Mouse (Mus musculus) stomach, postnatal 0 days (tissue): ENCODE data around the gene Olfr1445. TPM values are rescaled to one million over a fixed set of nuclear protein-coding genes. Genes with fewer than 3 reads are reported as not detected.

Source experiments
- ATAC-seq: fragments of 200-750 bp; cut with Nextera tagmentation; 2 replicates; pipeline ENCODE4 v1.8.0; 2017; ENCODE audit not compliant: low FRiP score, low TSS enrichment
- DNase-seq: peaks from one replicate; pipeline ENCODE4 v3.0.0-alpha.2; 2016; ENCODE audit warnings: low spot score
- H3K27ac ChIP-seq: fragments of 300-500 bp; sonication (generic); replicated peaks from 2 replicates; pipeline ENCODE4 v1.5.1; 2014; ENCODE audit warnings: mild to moderate bottlenecking, control low read depth
- H3K27me3 ChIP-seq: fragments of 300-500 bp; sonication (generic); 2 replicates; pipeline ENCODE4 v1.6.1; 2014; ENCODE audit warnings: low read length; ENCODE audit not compliant: control insufficient read depth, insufficient read depth
- H3K36me3 ChIP-seq: fragments of 300-500 bp; sonication (generic); 2 replicates; pipeline ENCODE4 v1.6.1; 2014; ENCODE audit warnings: low read length, mixed read lengths; ENCODE audit not compliant: control insufficient read depth, insufficient read depth
- H3K4me1 ChIP-seq: fragments of 300-500 bp; sonication (generic); replicated peaks from 2 replicates; pipeline ENCODE4 v1.6.1; 2014; ENCODE audit warnings: antibody characterized with exemption; ENCODE audit not compliant: control insufficient read depth, insufficient read depth
- H3K4me2 ChIP-seq: fragments of 300-500 bp; sonication (generic); replicated peaks from 2 replicates; pipeline ENCODE4 v1.6.1; 2014; ENCODE audit warnings: low read depth, mild to moderate bottlenecking, control low read depth, moderate library complexity
- H3K4me3 ChIP-seq: fragments of 300-500 bp; sonication (generic); 2 replicates; pipeline ENCODE4 v1.5.1; 2014; ENCODE audit warnings: low read depth, low read length, control low read depth
- H3K9ac ChIP-seq: fragments of 300-500 bp; sonication (generic); 2 replicates; pipeline ENCODE4 v1.6.1; 2014; ENCODE audit warnings: mild to moderate bottlenecking, low read length, control low read depth, mixed read lengths
- H3K9me3 ChIP-seq: fragments of 300-500 bp; sonication (generic); 2 replicates; pipeline ENCODE4 v1.6.1; 2016; ENCODE audit warnings: low read length; ENCODE audit not compliant: control insufficient read depth
- CTCF ChIP-seq: IDR thresholded peaks from 2 replicates; pipeline ENCODE4 v1.5.1; 2016; ENCODE audit warnings: antibody characterized with exemption, low read depth, mild to moderate bottlenecking, moderate library complexity
- EP300 ChIP-seq: optimal IDR thresholded peaks from 2 replicates; pipeline ENCODE3; 2016; ENCODE audit warnings: antibody characterized with exemption
- WGBS: fragments of 180-500 bp; shearing (Covaris S2); extraction: QIAGEN DNeasy Blood & Tissue Kit; methylation state at CpG from one replicate; pipeline ENCODE4 v1.1.7; 2014; 5-methylcytosine and 5-hydroxymethylcytosine counted together
- polyA plus RNA-seq: library from polyadenylated mRNA; unstranded; fragments of >200 nt; fragmentation: Nextera tagmentation; extraction: Ambion mirVana; gene quantifications from 2 replicates; pipeline ENCODE4 v1.2.1, GENCODE M21; 2015

Olfr1445 gene
- polyA plus RNA-seq, 1 experiment from 2014 or later: not detected

DNA sequence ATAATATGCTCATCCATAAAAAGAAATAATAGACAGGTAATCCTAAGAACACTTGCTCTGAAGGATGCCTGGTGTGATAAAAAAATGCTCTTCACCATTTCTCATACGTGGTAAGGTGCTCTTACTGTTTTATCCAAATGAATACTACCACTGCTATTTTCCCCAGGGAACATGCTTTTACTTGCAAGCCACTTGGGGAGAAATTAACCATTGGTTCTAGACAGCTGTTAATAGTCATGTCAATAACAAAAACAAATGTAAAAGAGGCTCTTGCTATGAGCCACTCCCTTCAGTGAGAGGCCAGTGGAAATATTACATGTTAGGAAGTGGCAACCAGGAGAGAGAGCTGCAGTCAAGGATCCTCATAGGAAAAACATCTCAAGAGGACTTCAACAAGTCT is 40.7 kb downstream of the Olfr1445 start, which contains the start of gene Olfr1448:
Gene Olfr1448, minus strand, starts transcription at position 101 of the 400 bp plus-strand sequence.
- DNase-seq: no peak
- H3K36me3 ChIP-seq: no peaks in the 10 kb centered on the region
- H3K4me2 ChIP-seq: no peak within 1 kb of the TSS
- no peaks in the 10 kb centered on the region for H3K27me3 ChIP-seq
- no peak within 1 kb of the TSS for H3K4me3 ChIP-seq
- no peaks in the 10 kb centered on the region for H3K4me1 ChIP-seq
- no peak within 1 kb of the TSS for H3K9ac ChIP-seq
- no peak for ATAC-seq
- TF ChIP-seq CTCF (no peak), EP300 (no peak)
- WGBS: 44% methylated on average over 1 of the region's 1 CpGs
- no peak within 1 kb of the TSS for H3K27ac ChIP-seq
- no peaks in the 10 kb centered on the region for H3K9me3 ChIP-seq

DNA sequence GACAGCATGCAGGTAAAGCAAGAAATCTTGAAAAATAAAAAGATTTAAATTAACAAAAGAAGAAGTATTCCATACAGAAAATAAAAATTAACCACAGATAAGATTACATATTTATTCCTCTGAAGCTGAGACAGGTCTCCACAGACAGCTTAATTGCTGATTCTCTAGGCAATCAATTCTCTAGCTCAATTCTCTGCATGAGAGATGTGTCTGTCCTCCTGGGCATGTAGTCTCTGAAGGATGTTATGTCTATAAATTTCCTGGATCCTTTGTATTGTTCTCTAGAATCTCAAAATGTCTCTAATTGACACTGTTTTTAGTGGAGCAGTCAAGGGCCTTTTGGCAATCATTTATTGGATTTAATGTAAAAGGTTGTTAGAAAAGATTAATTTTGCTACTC is 46.9 kb downstream of the Olfr1445 start, which contains the start of gene Olfr1449:
Gene Olfr1449, plus strand, starts transcription at position 301 of the 400 bp plus-strand sequence.
- H3K36me3 ChIP-seq: no peaks in the 10 kb centered on the region
- no peak within 1 kb of the TSS for H3K4me2 ChIP-seq
- H3K4me3 ChIP-seq: no peak within 1 kb of the TSS
- H3K4me1 ChIP-seq: no peaks in the 10 kb centered on the region
- DNase-seq (no peak), ATAC-seq (no peak)
- H3K9me3 ChIP-seq: no peaks in the 10 kb centered on the region
- TF ChIP-seq CTCF (no peak), EP300 (no peak)
- no peak within 1 kb of the TSS for H3K27ac ChIP-seq
- H3K9ac ChIP-seq: no peak within 1 kb of the TSS
- no peaks in the 10 kb centered on the region for H3K27me3 ChIP-seq

Other genes with a start within 250 kb of the Olfr1445 start
- not detected in 2 replicates for gene Olfr1442, start 213.4 kb upstream of the Olfr1445 start, polyA plus RNA-seq
- not detected in 2 replicates for gene Olfr1443, start 205.7 kb upstream of the Olfr1445 start, polyA plus RNA-seq
- gene Keg1, start 188.1 kb upstream of the Olfr1445 start, polyA plus RNA-seq: not detected in 2 replicates
- 0.55 and 0.61 TPM in 2 replicates for gene Cntf, start 118.2 kb upstream of the Olfr1445 start, polyA plus RNA-seq
- gene Zfp91, start 87.7 kb upstream of the Olfr1445 start, polyA plus RNA-seq: 8.6 and 8.9 TPM in 2 replicates
- 1.5 and 1.7 TPM in 2 replicates for gene Lpxn, start 87.7 kb upstream of the Olfr1445 start, polyA plus RNA-seq
- not detected in 2 replicates for gene Gm5244, start 37.2 kb upstream of the Olfr1445 start, polyA plus RNA-seq
- gene Olfr1444, start 26.6 kb upstream of the Olfr1445 start, polyA plus RNA-seq: not detected in 2 replicates
- gene Olfr1446, start 9.7 kb downstream of the Olfr1445 start, polyA plus RNA-seq: not detected in 2 replicates
- not detected in 2 replicates for gene Olfr1447, start 19.9 kb downstream of the Olfr1445 start, polyA plus RNA-seq
- gene Olfr1448, start 40.6 kb downstream of the Olfr1445 start, polyA plus RNA-seq: not detected in 2 replicates
- gene Olfr1449, start 47.0 kb downstream of the Olfr1445 start, polyA plus RNA-seq: not detected in 2 replicates
- gene Olfr1450, start 66.4 kb downstream of the Olfr1445 start, polyA plus RNA-seq: not detected in 2 replicates
- not detected in 2 replicates for gene Olfr1451, start 111.2 kb downstream of the Olfr1445 start, polyA plus RNA-seq
- gene Olfr1453, start 144.5 kb downstream of the Olfr1445 start, polyA plus RNA-seq: not detected in 2 replicates
- gene Olfr1454, start 176.8 kb downstream of the Olfr1445 start, polyA plus RNA-seq: not detected in 2 replicates
- gene Olfr1457, start 214.0 kb downstream of the Olfr1445 start, polyA plus RNA-seq: not detected in 2 replicates
- not detected in 2 replicates for gene Olfr1458, start 222.9 kb downstream of the Olfr1445 start, polyA plus RNA-seq